Mouse (Mus musculus) granulocyte monocyte progenitor cell, adult 5-6 weeks (primary cell): ENCODE measurements around the gene Olfr1392. TPM values are rescaled to one million over a fixed set of nuclear protein-coding genes. Genes with fewer than 3 reads are reported as not detected.
A peak's percentile ranks its signal among the peaks of the same experiment; 100 is the strongest.

ENCODE experiments used
- ATAC-seq: replicated peaks from 2 replicates; pipeline ENCODE4 v1.8.0; 2016; ENCODE audit warnings: mild to moderate bottlenecking, moderate TSS enrichment, inconsistent platforms; ENCODE audit not compliant: poor library complexity, severe bottlenecking
- total RNA-seq, 2 experiments: library from RNA; stranded (forward) in 1 of 2; stranded (reverse) in 1 of 2; fragments of 200-712, 200-1000 nt in 1 of 2; fragments of >200 nt in 1 of 2; fragmentation: Nextera tagmentation in 1 of 2; gene quantifications; 2 replicates each; pipeline ENCODE4 v1.2.3; 2014 to 2017

The Olfr1392 gene
- total RNA-seq, 2 experiments from 2014 or later = not detected

GRCm38 (mm10) chr11:49250422-49251379, 34.4 kb upstream of the Olfr1392 start:
- peak; percentile 67 for ATAC-seq

- no peak for ATAC-seq
Measured at GRCm38 (mm10) chr11:49251380-49251761, 33.7 kb upstream of the Olfr1392 start.

- ATAC-seq = no peak
Measured at GRCm38 (mm10) chr11:49252048-49252447, 33.0 kb upstream of the Olfr1392 start.

GRCm38 (mm10) chr11:49253035-49253434, 32.0 kb upstream of the Olfr1392 start:
- no peak for ATAC-seq

- ATAC-seq = no peak
Measured at GRCm38 (mm10) chr11:49259296-49259695, 25.8 kb upstream of the Olfr1392 start.

GRCm38 (mm10) chr11:49259829-49260228, 25.3 kb upstream of the Olfr1392 start:
- ATAC-seq = peak; percentile 26; the same call in 1 of the 2 replicates

- no peak for ATAC-seq
Measured at GRCm38 (mm10) chr11:49260598-49261312, 24.3 kb upstream of the Olfr1392 start.

GRCm38 (mm10) chr11:49261313-49261855, 23.7 kb upstream of the Olfr1392 start:
- ATAC-seq = no peak

GRCm38 (mm10) chr11:49262286-49262685, 22.8 kb upstream of the Olfr1392 start:
- no peak for ATAC-seq

GRCm38 (mm10) chr11:49263149-49263548, 21.9 kb upstream of the Olfr1392 start:
- ATAC-seq = no peak

GRCm38 (mm10) chr11:49264081-49264480, 21.0 kb upstream of the Olfr1392 start:
- ATAC-seq = no peak

GRCm38 (mm10) chr11:49264622-49265021, 20.5 kb upstream of the Olfr1392 start:
- ATAC-seq = no peak

GRCm38 (mm10) chr11:49265101-49265500, 20.0 kb upstream of the Olfr1392 start:
- no peak for ATAC-seq

GRCm38 (mm10) chr11:49266671-49267070, 18.4 kb upstream of the Olfr1392 start:
- ATAC-seq = no peak

GRCm38 (mm10) chr11:49267316-49267715, 17.8 kb upstream of the Olfr1392 start:
- no peak for ATAC-seq

GRCm38 (mm10) chr11:49267970-49268579, 17.0 kb upstream of the Olfr1392 start:
- ATAC-seq = no peak

GRCm38 (mm10) chr11:49269761-49270160, 15.3 kb upstream of the Olfr1392 start:
- ATAC-seq = peak; percentile 75

GRCm38 (mm10) chr11:49270368-49270767, 14.7 kb upstream of the Olfr1392 start:
- ATAC-seq = no peak

- peak; percentile 78 for ATAC-seq
Measured at GRCm38 (mm10) chr11:49271334-49271733, 13.7 kb upstream of the Olfr1392 start.

GRCm38 (mm10) chr11:49273834-49274519, 11.1 kb upstream of the Olfr1392 start:
- no peak for ATAC-seq
